Mouse (Mus musculus) kidney, embryonic 14.5 days (tissue): ENCODE data around the gene Rasa4. TPM values are rescaled to one million over a fixed set of nuclear protein-coding genes. Genes with fewer than 3 reads are reported as not detected.
A peak's percentile ranks its signal among the peaks of the same experiment; 100 is the strongest.

Experiments
- ATAC-seq: fragments of 200-750 bp; cut with Nextera tagmentation; 2 replicates; pipeline ENCODE4 v1.8.0; 2017; ENCODE audit warnings: moderate number of reproducible peaks, mild to moderate bottlenecking, moderate TSS enrichment, moderate library complexity; ENCODE audit not compliant: low FRiP score, low TSS enrichment
- H3K27ac ChIP-seq: fragments of 300-500 bp; sonication (generic); 2 replicates; pipeline ENCODE4 v1.5.1; 2014; ENCODE audit warnings: low read depth, mild to moderate bottlenecking, low read length, moderate library complexity, mixed read lengths
- H3K27me3 ChIP-seq: fragments of 300-500 bp; sonication (generic); 2 replicates; pipeline ENCODE4 v1.6.1; 2014; ENCODE audit warnings: mild to moderate bottlenecking, low read length; ENCODE audit not compliant: control insufficient read depth, insufficient read depth
- H3K36me3 ChIP-seq: fragments of 300-500 bp; sonication (generic); 2 replicates; pipeline ENCODE4 v1.6.1; 2014; ENCODE audit warnings: low read length, mixed read lengths; ENCODE audit not compliant: control insufficient read depth, insufficient read depth
- H3K4me1 ChIP-seq: fragments of 300-500 bp; sonication (generic); 2 replicates; pipeline ENCODE4 v1.6.1; 2014; ENCODE audit warnings: low read length, mixed read lengths; ENCODE audit not compliant: control insufficient read depth, insufficient read depth
- H3K4me2 ChIP-seq: fragments of 300-500 bp; sonication (generic); replicated peaks from 2 replicates; pipeline ENCODE4 v1.6.1; 2014; ENCODE audit warnings: low read depth, mild to moderate bottlenecking, low read length
- H3K4me3 ChIP-seq: fragments of 300-500 bp; sonication (generic); 2 replicates; pipeline ENCODE4 v1.5.1; 2014; ENCODE audit warnings: mild to moderate bottlenecking, low read length
- H3K9ac ChIP-seq: fragments of 300-500 bp; sonication (generic); 2 replicates; pipeline ENCODE4 v1.6.1; 2014; ENCODE audit warnings: low read depth, mild to moderate bottlenecking, low read length, moderate library complexity
- H3K9me3 ChIP-seq: fragments of 300-500 bp; sonication (generic); 2 replicates; pipeline ENCODE4 v1.6.1; 2016; ENCODE audit warnings: low read length; ENCODE audit not compliant: control insufficient read depth
- WGBS: fragments of 180-500 bp; shearing (Covaris S2); extraction: QIAGEN DNeasy Blood & Tissue Kit; methylation state at CpG from one replicate; pipeline ENCODE4 v1.1.7; 2014; 5-methylcytosine and 5-hydroxymethylcytosine counted together
- polyA plus RNA-seq: library from polyadenylated mRNA; unstranded; fragments of >200 nt; fragmentation: Nextera tagmentation; extraction: Ambion mirVana; gene quantifications from 2 replicates; pipeline ENCODE4 v1.2.1, GENCODE M21; 2014

Gene Rasa4
- 13.5 and 17.5 TPM in 2 replicates for polyA plus RNA-seq

GRCm38 (mm10) chr5:136083669-136084107, at the start of gene Rasa4:
Gene Rasa4, plus strand, starts transcription at chr5:136083916.
- Histone ChIP-seq H3K9me3 (no peaks in the 10 kb centered on the region), H3K27me3 (no peaks in the 10 kb centered on the region), H3K4me3 (peak within 1 kb of the TSS; percentile 44), H3K36me3 (0 out of 2 replicates have a peak, but pooled peaks cover 3% of the 10 kb centered on the region), H3K4me1 (peaks cover 13% of the 10 kb centered on the region), H3K4me2 (peak within 1 kb of the TSS; percentile 56), H3K27ac (no peak within 1 kb of the TSS), H3K9ac (peak within 1 kb of the TSS; percentile 32)
- ATAC-seq: peak; percentile 94
- under 1% methylated on average over 28 of the region's 28 CpGs for WGBS

- no peak overlapping the region for H3K4me3 ChIP-seq
- H3K9me3 ChIP-seq: no peaks in the 10 kb centered on the region
- no peak overlapping the region for H3K9ac ChIP-seq
- no peaks in the 10 kb centered on the region for H3K27me3 ChIP-seq
- H3K4me1 ChIP-seq: no peaks in the 10 kb centered on the region
- peaks cover 24% of the 10 kb centered on the region for H3K36me3 ChIP-seq
- no peak overlapping the region for H3K27ac ChIP-seq
- WGBS: 85% methylated on average over 4 of the region's 4 CpGs
- no peak for ATAC-seq
- H3K4me2 ChIP-seq: no peak overlapping the region
These were observed 48.8 kb upstream of the Rasa4 start for GRCm38 (mm10) chr5:136034868-136035267.

GRCm38 (mm10) chr5:136035285-136035684, 48.4 kb upstream of the Rasa4 start:
- H3K4me2 ChIP-seq: no peak overlapping the region
- 71% methylated on average over 1 of the region's 1 CpGs for WGBS
- no peaks in the 10 kb centered on the region for H3K27me3 ChIP-seq
- no peaks in the 10 kb centered on the region for H3K4me1 ChIP-seq
- no peak overlapping the region for H3K9ac ChIP-seq
- H3K4me3 ChIP-seq: no peak overlapping the region
- peaks cover 20% of the 10 kb centered on the region for H3K36me3 ChIP-seq
- no peak overlapping the region for H3K27ac ChIP-seq
- no peak for ATAC-seq
- no peaks in the 10 kb centered on the region for H3K9me3 ChIP-seq

- H3K36me3 ChIP-seq: peaks cover 9% of the 10 kb centered on the region; the same call in 1 of the 2 replicates
- no peak for ATAC-seq
- no peak overlapping the region for H3K4me3 ChIP-seq
- 79% methylated on average over 1 of the region's 1 CpGs for WGBS
- no peak overlapping the region for H3K4me2 ChIP-seq
- H3K27me3 ChIP-seq: no peaks in the 10 kb centered on the region
- no peaks in the 10 kb centered on the region for H3K4me1 ChIP-seq
- no peaks in the 10 kb centered on the region for H3K9me3 ChIP-seq
- no peak overlapping the region for H3K27ac ChIP-seq
- no peak overlapping the region for H3K9ac ChIP-seq
These were observed 47.0 kb upstream of the Rasa4 start for GRCm38 (mm10) chr5:136036667-136037066.

GRCm38 (mm10) chr5:136038258-136039214, 45.2 kb upstream of the Rasa4 start, which contains the start of gene Upk3b:
Gene Upk3b, plus strand, starts transcription at chr5:136038496.
- Histone ChIP-seq H3K4me2 (no peak within 1 kb of the TSS), H3K36me3 (no peaks in the 10 kb centered on the region), H3K4me1 (no peaks in the 10 kb centered on the region), H3K4me3 (no peak within 1 kb of the TSS), H3K9ac (no peak within 1 kb of the TSS), H3K27ac (no peak within 1 kb of the TSS), H3K27me3 (no peaks in the 10 kb centered on the region), H3K9me3 (no peaks in the 10 kb centered on the region)
- no peak; the same call in 1 of the 2 replicates for ATAC-seq
- 70% methylated on average over 17 of the region's 17 CpGs for WGBS

GRCm38 (mm10) chr5:136040210-136040609, 43.5 kb upstream of the Rasa4 start:
- no peak overlapping the region for H3K27ac ChIP-seq
- no peaks in the 10 kb centered on the region for H3K36me3 ChIP-seq
- no peaks in the 10 kb centered on the region for H3K9me3 ChIP-seq
- no peak overlapping the region for H3K4me3 ChIP-seq
- WGBS: 46% methylated on average over 5 of the region's 5 CpGs
- no peak; the same call in 1 of the 2 replicates for ATAC-seq
- H3K9ac ChIP-seq: no peak overlapping the region
- no peaks in the 10 kb centered on the region for H3K4me1 ChIP-seq
- no peak overlapping the region; the same call in 1 of the 2 replicates for H3K4me2 ChIP-seq
- no peaks in the 10 kb centered on the region for H3K27me3 ChIP-seq

- WGBS: 43% methylated on average over 2 of the region's 2 CpGs
- ATAC-seq: no peak
These were observed 42.5 kb upstream of the Rasa4 start for GRCm38 (mm10) chr5:136041260-136041659.

GRCm38 (mm10) chr5:136041666-136042065, 42.0 kb upstream of the Rasa4 start:
- no peaks in the 10 kb centered on the region for H3K36me3 ChIP-seq
- H3K27ac ChIP-seq: no peak overlapping the region
- ATAC-seq: no peak
- H3K4me1 ChIP-seq: peaks cover 2% of the 10 kb centered on the region; the same call in 1 of the 2 replicates
- H3K9me3 ChIP-seq: no peaks in the 10 kb centered on the region
- no peak overlapping the region for H3K4me3 ChIP-seq
- no peaks in the 10 kb centered on the region for H3K27me3 ChIP-seq
- WGBS: 96% methylated on average over 8 of the region's 8 CpGs
- H3K9ac ChIP-seq: no peak overlapping the region
- no peak overlapping the region for H3K4me2 ChIP-seq

More at GRCm38 (mm10) chr5:136041260-136041659, 42.5 kb upstream of the Rasa4 start:
- no peaks in the 10 kb centered on the region for H3K36me3 ChIP-seq
- no peaks in the 10 kb centered on the region for H3K27me3 ChIP-seq
- no peak overlapping the region for H3K4me3 ChIP-seq
- no peaks in the 10 kb centered on the region for H3K4me1 ChIP-seq
- H3K9ac ChIP-seq: no peak overlapping the region
- no peak overlapping the region for H3K27ac ChIP-seq
- H3K4me2 ChIP-seq: no peak overlapping the region
- no peaks in the 10 kb centered on the region for H3K9me3 ChIP-seq

- H3K4me1 ChIP-seq: peaks cover 5% of the 10 kb centered on the region; the same call in 1 of the 2 replicates
- no peak overlapping the region for H3K9ac ChIP-seq
- no peak overlapping the region for H3K4me2 ChIP-seq
- H3K27ac ChIP-seq: no peak overlapping the region
- H3K4me3 ChIP-seq: no peak overlapping the region
- ATAC-seq: no peak
- H3K9me3 ChIP-seq: no peaks in the 10 kb centered on the region
- H3K27me3 ChIP-seq: no peaks in the 10 kb centered on the region
- 69% methylated on average over 13 of the region's 13 CpGs for WGBS
- H3K36me3 ChIP-seq: no peaks in the 10 kb centered on the region
These were observed 38.9 kb upstream of the Rasa4 start for GRCm38 (mm10) chr5:136044865-136045264.
